Mouse (Mus musculus) heart, postnatal 0 days (tissue): ENCODE data around the gene Nr4a2.

Experiments
- CTCF ChIP-seq: IDR thresholded peaks from 2 replicates; pipeline ENCODE4 v1.5.1; 2016; ENCODE audit warnings: antibody characterized with exemption, control low read depth, low read depth
- EP300 ChIP-seq: IDR thresholded peaks from 2 replicates; pipeline ENCODE4 v1.6.1; 2016; ENCODE audit warnings: antibody characterized with exemption, low read depth

DNA sequence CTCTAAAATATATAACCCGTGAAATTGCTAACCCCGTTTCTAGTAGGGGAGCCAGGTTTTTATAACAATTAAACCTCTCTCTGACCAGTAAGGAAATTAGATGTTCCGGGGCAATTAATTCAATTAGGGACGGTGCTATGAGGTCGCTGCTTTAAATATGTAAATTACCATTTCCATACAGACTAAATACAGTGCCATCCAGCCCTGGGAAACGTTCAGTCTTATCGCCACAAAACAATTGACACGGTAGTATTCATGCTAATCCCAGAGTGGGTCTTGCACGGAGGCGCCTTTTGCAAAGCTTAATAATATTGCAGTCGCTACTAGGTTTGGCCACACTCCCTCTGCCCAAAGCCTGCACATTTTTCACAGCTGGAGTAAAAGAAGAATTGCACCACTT, 14.5 kb downstream of the Nr4a2 start:
- no peak for TF ChIP-seq EP300
- TF ChIP-seq CTCF, result no peak
